Mouse (Mus musculus): Measurements from ENCODE around the gene Vti1a.

DNA sequence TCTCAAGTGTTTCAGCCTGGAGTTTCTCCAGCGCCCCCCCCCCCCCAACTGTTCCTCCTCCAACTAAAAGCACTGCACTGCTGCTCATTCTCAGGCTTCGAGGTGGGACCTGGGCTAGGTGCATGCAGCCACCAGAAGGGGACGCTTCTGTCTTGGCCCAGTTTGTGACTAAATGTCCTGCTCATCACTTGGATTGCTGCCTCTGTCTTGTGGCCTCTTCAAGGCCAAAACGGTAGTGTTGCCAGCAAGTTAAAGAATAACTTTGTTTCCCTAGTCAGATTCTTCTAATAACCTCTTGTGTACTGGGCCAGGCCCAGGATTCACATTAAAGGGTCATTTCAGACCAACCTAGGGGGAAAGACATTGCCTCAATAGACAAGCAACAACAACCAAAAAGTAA is 187.7 kb downstream of the Vti1a start:
- TF ChIP-seq CTCF (IDR thresholded peaks at IDR 0.05) (no peak), EP300 (IDR thresholded peaks at IDR 0.05) (no peak)

All from lung, postnatal 0 days (tissue).